Mouse (Mus musculus) cerebellum, adult 11 months (tissue): ENCODE results near the gene Dxo.

Experiments used
- DNase-seq: peaks from one replicate; pipeline ENCODE4 v3.0.0; 2022

Gene Dxo

GRCm38 (mm10) chr17:34836155-34836855, 514 bp upstream of the Dxo start:
- DNase-seq, result no peak

- DNase-seq, result no peak
Observed at GRCm38 (mm10) chr17:34837464-34838324, 875 bp downstream of the Dxo start.

GRCm38 (mm10) chr17:34838785-34839184, 2.0 kb downstream of the Dxo start:
- no peak for DNase-seq

GRCm38 (mm10) chr17:34840736-34841307, 4.0 kb downstream of the Dxo start:
- no peak for DNase-seq

GRCm38 (mm10) chr17:34844884-34845283, 8.1 kb downstream of the Dxo start:
- no peak for DNase-seq

GRCm38 (mm10) chr17:34847192-34847591, 10.4 kb downstream of the Dxo start:
- DNase-seq, result no peak

GRCm38 (mm10) chr17:34847615-34848014, 10.8 kb downstream of the Dxo start:
- no peak for DNase-seq

- DNase-seq, result peak; percentile 97
Observed at GRCm38 (mm10) chr17:34849722-34850516, 13.1 kb downstream of the Dxo start, which contains the start of the genes Skiv2l and Nelfe. Skiv2l (minus strand) TSS chr17:34850210. Nelfe (plus strand) TSS chr17:34850391.

- no peak for DNase-seq
Observed at GRCm38 (mm10) chr17:34850517-34851125, 13.8 kb downstream of the Dxo start.

GRCm38 (mm10) chr17:34853511-34853910, 16.7 kb downstream of the Dxo start:
- DNase-seq, result no peak

GRCm38 (mm10) chr17:34854761-34855160, 17.9 kb downstream of the Dxo start:
- no peak for DNase-seq

- no peak for DNase-seq
Observed at GRCm38 (mm10) chr17:34855825-34856224, 19.0 kb downstream of the Dxo start.

GRCm38 (mm10) chr17:34858670-34859069, 21.9 kb downstream of the Dxo start:
- DNase-seq, result no peak

- DNase-seq, result no peak
Observed at GRCm38 (mm10) chr17:34860514-34860913, 23.7 kb downstream of the Dxo start.

- DNase-seq, result no peak
Observed at GRCm38 (mm10) chr17:34861704-34862415, 25.0 kb downstream of the Dxo start.

- no peak for DNase-seq
Observed at GRCm38 (mm10) chr17:34862416-34863081, 25.7 kb downstream of the Dxo start, which contains the start of gene Cfb. Cfb (minus strand) TSS chr17:34862518.

- no peak for DNase-seq
Observed at GRCm38 (mm10) chr17:34865981-34866380, 29.2 kb downstream of the Dxo start.

GRCm38 (mm10) chr17:34874321-34874720, 37.5 kb downstream of the Dxo start:
- no peak for DNase-seq

GRCm38 (mm10) chr17:34879336-34879879, 42.6 kb downstream of the Dxo start, which contains the start of gene Zbtb12:
Zbtb12 (plus strand) TSS chr17:34879483.
- no peak for DNase-seq

- no peak for DNase-seq
Observed at GRCm38 (mm10) chr17:34881166-34881565, 44.3 kb downstream of the Dxo start.
